ENCODE assay signal across 10 mouse cellular contexts in genomic region chr3:149233691-149234131, GRCm38 (mm10).
A peak's percentile ranks its signal among the peaks of the same experiment; 100 is the strongest.
DNase-seq lines count a peak whose midpoint lies in the region; ATAC-seq and TF ChIP-seq lines count a peak whose summit lies in the region.
"Had no signal": no experiment of that assay in that cellular context is flagged by ENCODE, and none has a peak within 500 bp of the region (broad histone marks: within the 10 kb centered on the region; RNA-seq: fewer than 3 reads in every experiment).

No protein-coding gene starts in this region.

- H3K9ac ChIP-seq in embryonic facial prominence, embryonic 14.5 days (ENCODE audit: low read depth, low read length): no peak overlapping the region
- no peak overlapping the region for H3K9ac ChIP-seq in lung, embryonic 15.5 days
- no peak overlapping the region for H3K9ac ChIP-seq in stomach, embryonic 15.5 days
- H3K9ac ChIP-seq: forebrain, embryonic 15.5 days had no signal

- H3K27ac ChIP-seq in embryonic facial prominence, embryonic 14.5 days (replicated peaks; ENCODE audit: low read depth, low read length): no peak overlapping the region
- H3K27ac ChIP-seq in embryonic facial prominence, embryonic 10.5 days (replicated peaks): no peak overlapping the region
- H3K27ac ChIP-seq in lung, embryonic 15.5 days: peak overlapping the region; percentile 72
- peak overlapping the region; percentile 32; the same call in 1 of the 2 replicates for H3K27ac ChIP-seq in stomach, embryonic 15.5 days
- H3K27ac ChIP-seq: forebrain, embryonic 15.5 days had no signal

- H3K4me2 ChIP-seq in embryonic facial prominence, embryonic 14.5 days (ENCODE audit: low read depth, low read length): no peak overlapping the region
- no peak overlapping the region; the same call in 1 of the 2 replicates for H3K4me2 ChIP-seq in lung, embryonic 15.5 days
- 0 out of 2 replicates have a peak overlapping the region, but pooled peaks have one; percentile 5 for H3K4me2 ChIP-seq in stomach, embryonic 15.5 days
- H3K4me2 ChIP-seq: forebrain, embryonic 15.5 days had no signal

- H3K36me3 ChIP-seq in embryonic facial prominence, embryonic 14.5 days (ENCODE audit: control insufficient read depth, insufficient read depth, low read length): no peaks in the 10 kb centered on the region
- H3K36me3 ChIP-seq in embryonic facial prominence, embryonic 10.5 days (replicated peaks): no peaks in the 10 kb centered on the region
- no peaks in the 10 kb centered on the region for H3K36me3 ChIP-seq in lung, embryonic 15.5 days
- H3K36me3 ChIP-seq in stomach, embryonic 15.5 days: no peaks in the 10 kb centered on the region
- H3K36me3 ChIP-seq: forebrain, embryonic 15.5 days had no signal

- H3K9me3 ChIP-seq in embryonic facial prominence, embryonic 14.5 days (ENCODE audit: control insufficient read depth, low read length): no peaks in the 10 kb centered on the region
- H3K9me3 ChIP-seq in embryonic facial prominence, embryonic 10.5 days: no peaks in the 10 kb centered on the region
- H3K9me3 ChIP-seq in lung, embryonic 15.5 days: no peaks in the 10 kb centered on the region
- no peaks in the 10 kb centered on the region for H3K9me3 ChIP-seq in stomach, embryonic 15.5 days
- H3K9me3 ChIP-seq: forebrain, embryonic 15.5 days had no signal

- ATAC-seq in embryonic facial prominence, embryonic 14.5 days (ENCODE audit: low read depth): peak; percentile 62; the same call in 1 of the 2 replicates
- peak; percentile 89 for ATAC-seq in lung, embryonic 15.5 days (ENCODE audit: borderline replicate concordance, extremely low read depth, low FRiP score, low TSS enrichment)
- ATAC-seq in stomach, embryonic 15.5 days (ENCODE audit: insufficient read depth, low FRiP score, low read depth): peak; percentile 71
- ATAC-seq in megakaryocyte progenitor cell, adult 5-6 weeks (replicated peaks; ENCODE audit: poor library complexity): no peak
- ATAC-seq: forebrain, embryonic 15.5 days had no signal

- no peak for TF ChIP-seq POLR2A in lung, adult 2 months (IDR thresholded peaks at IDR 0.05; ENCODE audit: borderline replicate concordance, extremely low read depth, low read depth, low read length)

- no peaks in the 10 kb centered on the region for H3K27me3 ChIP-seq in embryonic facial prominence, embryonic 14.5 days (replicated peaks; ENCODE audit: control insufficient read depth, insufficient read depth, low read length)
- H3K27me3 ChIP-seq in embryonic facial prominence, embryonic 10.5 days (replicated peaks; ENCODE audit: low read depth, poor library complexity, severe bottlenecking): no peaks in the 10 kb centered on the region
- H3K27me3 ChIP-seq in lung, embryonic 15.5 days: no peaks in the 10 kb centered on the region
- H3K27me3 ChIP-seq in stomach, embryonic 15.5 days (replicated peaks): no peaks in the 10 kb centered on the region
- H3K27me3 ChIP-seq: forebrain, embryonic 15.5 days; megakaryocyte, embryonic 14.5 days had no signal

- no peaks in the 10 kb centered on the region for H3K4me1 ChIP-seq in embryonic facial prominence, embryonic 14.5 days (ENCODE audit: control insufficient read depth, insufficient read depth, low read length)
- no peaks in the 10 kb centered on the region; the same call in 1 of the 2 replicates for H3K4me1 ChIP-seq in embryonic facial prominence, embryonic 10.5 days
- H3K4me1 ChIP-seq in lung, embryonic 15.5 days: peaks cover 14% of the 10 kb centered on the region
- H3K4me1 ChIP-seq in lung, adult 2 months (ENCODE audit: control insufficient read depth, insufficient read depth, low read length): peaks cover 2% of the 10 kb centered on the region; the same call in 1 of the 2 replicates
- H3K4me1 ChIP-seq in stomach, embryonic 15.5 days: peaks cover 5% of the 10 kb centered on the region; the same call in 1 of the 2 replicates
- H3K4me1 ChIP-seq: forebrain, embryonic 15.5 days; megakaryocyte, embryonic 14.5 days had no signal

- no peak overlapping the region for H3K4me3 ChIP-seq in embryonic facial prominence, embryonic 14.5 days (ENCODE audit: low read depth, low read length)
- H3K4me3 ChIP-seq in embryonic facial prominence, embryonic 10.5 days: no peak overlapping the region
- H3K4me3 ChIP-seq in lung, embryonic 15.5 days: no peak overlapping the region
- no peak overlapping the region for H3K4me3 ChIP-seq in lung, adult 2 months (replicated peaks; ENCODE audit: extremely low read depth, low read depth, low read length)
- no peak overlapping the region for H3K4me3 ChIP-seq in stomach, embryonic 15.5 days (replicated peaks)
- H3K4me3 ChIP-seq: forebrain, embryonic 15.5 days; megakaryocyte, embryonic 14.5 days had no signal

- WGBS in embryonic facial prominence, embryonic 14.5 days: 60% methylated on average over 8 of the region's 8 CpGs
- 88% methylated on average over 8 of the region's 8 CpGs for WGBS in embryonic facial prominence, embryonic 10.5 days
- WGBS in lung, embryonic 15.5 days: 13% methylated on average over 8 of the region's 8 CpGs
- 17% methylated on average over 8 of the region's 8 CpGs for WGBS in lung, adult 2 months
- WGBS in stomach, embryonic 15.5 days: 24% methylated on average over 8 of the region's 8 CpGs

- DNase-seq in embryonic facial prominence, embryonic 14.5 days (ENCODE audit: low spot score): peak; percentile 58
- no peak for DNase-seq in embryonic facial prominence, embryonic 10.5 days (ENCODE audit: low spot score)
- DNase-seq in lung, adult 2 months: no peak
- DNase-seq in kidney, adult 9 months: peak; percentile 59
- no peak for DNase-seq in right cerebral cortex, postnatal 10 days (ENCODE audit: low spot score in 2 of 2)

- TF ChIP-seq CTCF in lung, adult 2 months (IDR thresholded peaks at IDR 0.05; ENCODE audit: insufficient read depth, low read length): no peak

Comparison
In these comparisons a context has a peak if more than half of its experiments do, and no peak if none do; other contexts are left out.
1. DNase-seq: peak in embryonic facial prominence, embryonic 14.5 days (single experiment) and kidney, adult 9 months (single experiment); none in embryonic facial prominence, embryonic 10.5 days (single experiment), lung, adult 2 months (single experiment) and right cerebral cortex, postnatal 10 days (0 of 2).
2. H3K27ac ChIP-seq: peak in lung, embryonic 15.5 days (single experiment) and stomach, embryonic 15.5 days (single experiment); none in embryonic facial prominence, embryonic 14.5 days (single experiment) and embryonic facial prominence, embryonic 10.5 days (single experiment).